Mouse (Mus musculus) testis, adult 2 months (tissue): ENCODE data around the gene Ptprcap. TPM values are rescaled to one million over a fixed set of nuclear protein-coding genes. Genes with fewer than 3 reads are reported as not detected.
A peak's percentile ranks its signal among the peaks of the same experiment; 100 is the strongest.

Experiments
- H3K27ac ChIP-seq: fragments of 200-500 bp; 2 replicates; pipeline ENCODE4 v1.5.1; 2012; ENCODE audit warnings: low read depth, low read length; ENCODE audit not compliant: control insufficient read depth, insufficient read depth
- H3K27me3 ChIP-seq: fragments of 200-500 bp; 2 replicates; pipeline ENCODE4 v1.6.1; 2012; ENCODE audit warnings: mild to moderate bottlenecking, low read length, moderate library complexity; ENCODE audit not compliant: control insufficient read depth, insufficient read depth
- H3K36me3 ChIP-seq: fragments of 200-500 bp; 2 replicates; pipeline ENCODE4 v1.6.1; 2012; ENCODE audit warnings: mild to moderate bottlenecking, low read length; ENCODE audit not compliant: control insufficient read depth, insufficient read depth
- H3K4me1 ChIP-seq: fragments of 200-500 bp; 2 replicates; pipeline ENCODE4 v1.6.1; 2012; ENCODE audit warnings: low read length; ENCODE audit not compliant: control insufficient read depth, insufficient read depth
- H3K4me3 ChIP-seq: fragments of 200-500 bp; 2 replicates; pipeline ENCODE4 v1.5.1; 2012; ENCODE audit warnings: low read depth, mild to moderate bottlenecking, low read length, moderate library complexity, mixed read lengths; ENCODE audit not compliant: control insufficient read depth
- CTCF ChIP-seq: fragments of 200-500 bp; IDR thresholded peaks from 2 replicates; pipeline ENCODE4 v1.5.1; 2012; ENCODE audit warnings: low read depth, mild to moderate bottlenecking, inconsistent platforms, low read length, moderate library complexity; ENCODE audit not compliant: control insufficient read depth, insufficient read depth, insufficient replicate concordance
- POLR2A ChIP-seq: fragments of 200-500 bp; IDR thresholded peaks from 2 replicates; pipeline ENCODE4 v1.6.1; 2012; ENCODE audit warnings: low read depth, mild to moderate bottlenecking, inconsistent platforms, low read length, moderate library complexity; ENCODE audit not compliant: control insufficient read depth
- polyA plus RNA-seq: library from polyadenylated mRNA; depleted of rRNA; stranded (reverse); fragments of >200 nt; gene quantifications from 2 replicates; pipeline ENCODE4 v1.2.3, GENCODE M21; 2012; rRNA removed

Ptprcap gene
- polyA plus RNA-seq, 1 experiment: 0.65 TPM

- Histone ChIP-seq H3K36me3 (no peaks in the 10 kb centered on the region), H3K4me1 (peaks cover 18% of the 10 kb centered on the region), H3K27me3 (no peaks in the 10 kb centered on the region), H3K27ac (no peak overlapping the region), H3K4me3 (peak overlapping the region; percentile 89)
- TF ChIP-seq POLR2A: no peak
- no peak for TF ChIP-seq CTCF
Measured at GRCm38 (mm10) chr19:4202149-4202548, 48.7 kb downstream of the Ptprcap start.

GRCm38 (mm10) chr19:4203148-4203547 lies 49.7 kb downstream of the Ptprcap start:
- H3K27ac ChIP-seq: no peak overlapping the region
- no peaks in the 10 kb centered on the region for H3K27me3 ChIP-seq
- no peak overlapping the region for H3K4me3 ChIP-seq
- TF ChIP-seq POLR2A (no peak), CTCF (no peak)
- peaks cover 18% of the 10 kb centered on the region for H3K4me1 ChIP-seq
- H3K36me3 ChIP-seq: no peaks in the 10 kb centered on the region

GRCm38 (mm10) chr19:4203604-4204326 lies 50.4 kb downstream of the Ptprcap start:
- no peak overlapping the region for H3K4me3 ChIP-seq
- no peak for TF ChIP-seq CTCF
- TF ChIP-seq POLR2A: no peak
- H3K36me3 ChIP-seq: no peaks in the 10 kb centered on the region
- H3K27ac ChIP-seq: no peak overlapping the region
- H3K27me3 ChIP-seq: no peaks in the 10 kb centered on the region
- H3K4me1 ChIP-seq: peaks cover 19% of the 10 kb centered on the region

- Histone ChIP-seq H3K27me3 (no peaks in the 10 kb centered on the region), H3K4me3 (no peak overlapping the region), H3K4me1 (peaks cover 20% of the 10 kb centered on the region), H3K36me3 (no peaks in the 10 kb centered on the region), H3K27ac (no peak overlapping the region)
- TF ChIP-seq CTCF: no peak
- no peak for TF ChIP-seq POLR2A
Measured at GRCm38 (mm10) chr19:4204889-4205288, 51.5 kb downstream of the Ptprcap start.

Other genes starting within 250 kb of the Ptprcap start
- 11.2 and 11.4 TPM in 2 replicates for gene Tcirg1, start 246.5 kb upstream of the Ptprcap start, polyA plus RNA-seq
- gene Ndufs8, start 240.8 kb upstream of the Ptprcap start, polyA plus RNA-seq: 69.9 and 91.3 TPM in 2 replicates
- 48.2 and 52.4 TPM in 2 replicates for gene Aldh3b1, start 223.8 kb upstream of the Ptprcap start, polyA plus RNA-seq
- gene Unc93b1, start 218.4 kb upstream of the Ptprcap start, polyA plus RNA-seq: 6.6 and 8.0 TPM in 2 replicates
- gene Aldh3b3, start 195.0 kb upstream of the Ptprcap start, polyA plus RNA-seq: 2.9 and 3.2 TPM in 2 replicates
- gene Aldh3b2, start 181.3 kb upstream of the Ptprcap start, polyA plus RNA-seq: 48.5 and 48.6 TPM in 2 replicates
- 14.7 and 14.9 TPM in 2 replicates for gene Acy3, start 167.0 kb upstream of the Ptprcap start, polyA plus RNA-seq
- 0.41 and 0.56 TPM in 2 replicates for gene Tbx10, start 160.9 kb upstream of the Ptprcap start, polyA plus RNA-seq
- 0.99 and 2.4 TPM in 2 replicates for gene Nudt8, start 153.0 kb upstream of the Ptprcap start, polyA plus RNA-seq
- 0.48 TPM in 2 replicates for gene Gm49405, start 153.0 kb upstream of the Ptprcap start, polyA plus RNA-seq
- 1.3 and 2.0 TPM in 2 replicates for gene Doc2g, start 150.3 kb upstream of the Ptprcap start, polyA plus RNA-seq
- 145 and 173 TPM in 2 replicates for gene Ndufv1, start 140.8 kb upstream of the Ptprcap start, polyA plus RNA-seq
- 88.6 and 94.9 TPM in 2 replicates for gene Gstp1, start 115.6 kb upstream of the Ptprcap start, polyA plus RNA-seq
- 1.5 TPM in 2 replicates for gene Gstp2, start 107.6 kb upstream of the Ptprcap start, polyA plus RNA-seq
- not detected in 2 replicates for gene Gstp3, start 94.0 kb upstream of the Ptprcap start, polyA plus RNA-seq
- not detected in 2 replicates for gene Cabp2, start 72.0 kb upstream of the Ptprcap start, polyA plus RNA-seq
- gene Cdk2ap2, start 56.4 kb upstream of the Ptprcap start, polyA plus RNA-seq: 31.5 and 31.7 TPM in 2 replicates
- gene Pitpnm1, start 53.6 kb upstream of the Ptprcap start, polyA plus RNA-seq: 31.9 and 42.8 TPM in 2 replicates
- 21.0 and 23.5 TPM in 2 replicates for gene Aip, start 27.7 kb upstream of the Ptprcap start, polyA plus RNA-seq
- 0.02 TPM in 1 of 2 replicates, not detected in the other for gene Gpr152, start 13.8 kb upstream of the Ptprcap start, polyA plus RNA-seq
- gene Cabp4, start 9.6 kb upstream of the Ptprcap start, polyA plus RNA-seq: 0.16 and 0.29 TPM in 2 replicates
- 87.3 and 97.2 TPM in 2 replicates for gene Coro1b, start 5.0 kb upstream of the Ptprcap start, polyA plus RNA-seq
- 10.9 and 11.1 TPM in 2 replicates for gene Rps6kb2, start 9.8 kb downstream of the Ptprcap start, polyA plus RNA-seq
- 2.5 and 2.7 TPM in 2 replicates for gene Carns1, start 21.9 kb downstream of the Ptprcap start, polyA plus RNA-seq
- 0.98 and 1.3 TPM in 2 replicates for gene Tbc1d10c, start 37.7 kb downstream of the Ptprcap start, polyA plus RNA-seq
- gene Ppp1ca, start 38.5 kb downstream of the Ptprcap start, polyA plus RNA-seq: 48.8 and 49.8 TPM in 2 replicates
- gene Rad9a, start 48.1 kb downstream of the Ptprcap start, polyA plus RNA-seq: 9.0 and 9.2 TPM in 2 replicates
- gene Clcf1, start 60.6 kb downstream of the Ptprcap start, polyA plus RNA-seq: 2.0 and 3.1 TPM in 2 replicates
- 1.2 and 3.0 TPM in 2 replicates for gene AC109138.7, start 60.8 kb downstream of the Ptprcap start, polyA plus RNA-seq
- 16.3 and 19.4 TPM in 2 replicates for gene Pold4, start 78.3 kb downstream of the Ptprcap start, polyA plus RNA-seq
- 6.3 and 7.1 TPM in 2 replicates for gene Ssh3, start 115.6 kb downstream of the Ptprcap start, polyA plus RNA-seq
- gene Ankrd13d, start 129.5 kb downstream of the Ptprcap start, polyA plus RNA-seq: 4.3 and 6.1 TPM in 2 replicates
- gene Grk2, start 152.6 kb downstream of the Ptprcap start, polyA plus RNA-seq: 10.7 and 12.0 TPM in 2 replicates
- gene Kdm2a, start 244.7 kb downstream of the Ptprcap start, polyA plus RNA-seq: 46.0 and 48.5 TPM in 2 replicates